Mouse (Mus musculus) thymus, adult 18-20 months (tissue): ENCODE results near the gene Fam219b.

Experiments
- DNase-seq, 2 experiments: peaks; one replicate each; pipeline ENCODE4 v3.0.0; 2022; ENCODE audit warnings: mixed read lengths in 2 of 2

The Fam219b gene

GRCm38 (mm10) chr9:57525516-57525915, 11.8 kb upstream of the Fam219b start:
- no peak for DNase-seq

GRCm38 (mm10) chr9:57526435-57526834, 10.9 kb upstream of the Fam219b start:
- DNase-seq: no peak

DNA sequence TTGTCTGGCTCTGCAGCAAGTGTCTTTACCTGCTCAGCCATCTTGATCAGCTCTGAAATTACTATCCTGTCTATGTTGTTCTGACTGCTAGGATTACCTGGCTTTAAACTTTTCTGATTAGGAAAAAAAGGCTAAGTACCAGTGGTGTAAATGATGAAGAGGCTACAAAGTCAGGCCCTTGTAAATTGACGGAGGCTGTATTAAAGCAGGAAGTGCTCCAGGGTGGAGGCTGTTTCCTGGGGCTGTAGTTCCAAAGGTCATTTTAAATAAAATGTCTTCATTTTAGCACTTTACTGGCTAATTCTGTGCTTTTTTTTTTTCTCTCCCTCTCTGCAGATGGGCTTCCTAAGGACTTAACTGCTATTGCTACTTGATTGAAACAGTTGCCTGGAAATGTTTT, 5.4 kb upstream of the Fam219b start:
- DNase-seq: no peak

DNA sequence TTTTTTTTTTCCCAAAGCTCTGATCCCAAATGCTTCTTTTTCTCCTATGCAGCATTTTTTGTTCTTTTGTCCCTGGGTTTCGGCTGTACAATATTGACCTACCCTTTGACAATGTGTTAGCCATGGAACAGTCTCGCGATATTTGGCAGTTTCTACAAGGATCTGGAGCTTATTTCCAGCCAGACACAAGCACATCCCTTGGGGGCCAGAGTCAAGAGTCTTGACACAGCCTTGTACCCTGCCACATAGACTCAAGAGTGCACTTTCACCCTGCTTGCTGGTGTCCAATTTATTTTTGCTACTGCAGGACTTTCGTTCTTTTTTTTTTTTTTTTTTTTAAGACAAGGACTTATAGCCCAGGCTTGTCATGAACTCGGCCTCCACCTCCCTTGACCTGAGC, 966 bp upstream of the Fam219b start:
- DNase-seq: no peak

DNA sequence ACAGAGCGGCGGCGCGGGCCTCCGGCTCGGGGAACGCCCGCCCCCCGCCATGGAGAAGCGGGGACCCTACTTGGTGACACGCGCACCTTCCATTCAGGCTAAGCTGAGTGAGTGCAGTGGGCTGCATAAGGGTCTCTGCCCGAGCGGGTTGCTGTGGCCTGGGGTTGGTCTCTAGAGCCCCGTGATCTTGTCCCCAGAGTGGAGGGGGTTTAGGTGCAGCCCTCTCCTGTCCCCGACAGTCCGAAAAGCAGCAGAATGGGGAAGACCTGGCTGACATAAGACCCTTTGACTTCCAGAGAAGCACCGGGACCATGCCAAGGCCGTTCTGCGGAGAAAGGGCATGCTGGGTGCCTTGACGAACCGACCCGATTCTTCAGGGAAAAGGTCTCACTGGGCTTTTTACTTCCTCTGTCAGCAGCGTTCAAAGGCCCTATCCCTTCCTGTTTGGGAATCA, 427 bp downstream of the Fam219b start:
- DNase-seq: no peak

DNA sequence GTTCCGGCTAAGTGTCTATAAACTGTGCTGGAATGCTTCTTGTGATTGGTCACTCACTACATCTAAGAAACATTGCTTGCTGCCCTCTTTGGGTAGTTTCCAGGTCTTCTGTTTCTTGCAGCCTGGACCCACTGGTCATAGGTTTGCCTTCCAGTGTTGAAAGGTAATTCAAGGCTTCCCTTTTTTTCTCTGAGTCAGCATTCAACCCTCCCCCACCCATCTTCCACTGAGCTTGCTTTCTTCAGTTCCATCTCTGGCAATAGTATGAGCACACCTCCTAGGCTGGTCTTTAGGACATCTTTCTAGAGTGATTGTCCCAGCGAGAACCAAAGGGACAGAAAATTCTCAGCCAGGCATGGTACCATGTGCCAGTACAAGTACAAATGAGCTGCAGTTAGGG, 2.2 kb downstream of the Fam219b start:
- no peak for DNase-seq

DNA sequence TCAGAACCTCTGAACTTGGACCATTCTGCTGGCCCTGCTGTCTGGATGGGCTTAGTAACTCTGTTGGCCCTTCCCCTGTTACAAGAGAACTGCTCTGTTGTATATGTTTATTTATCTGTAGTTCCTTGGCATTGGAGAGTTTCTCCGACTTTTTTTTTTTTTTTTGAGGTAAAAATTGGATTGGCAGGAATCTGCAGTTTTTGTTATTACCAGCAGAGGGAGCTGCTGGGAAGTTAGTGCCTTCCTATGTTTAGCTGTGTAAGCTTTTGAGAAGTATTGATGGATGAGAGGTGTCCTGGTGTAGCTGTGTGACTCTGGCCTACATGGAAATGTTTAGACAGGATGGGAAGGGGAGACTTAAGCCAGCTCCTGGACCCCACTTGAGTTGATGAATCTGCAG, 4.0 kb downstream of the Fam219b start:
- DNase-seq: no peak

GRCm38 (mm10) chr9:57543951-57544350, 6.6 kb downstream of the Fam219b start:
- DNase-seq: no peak

DNA sequence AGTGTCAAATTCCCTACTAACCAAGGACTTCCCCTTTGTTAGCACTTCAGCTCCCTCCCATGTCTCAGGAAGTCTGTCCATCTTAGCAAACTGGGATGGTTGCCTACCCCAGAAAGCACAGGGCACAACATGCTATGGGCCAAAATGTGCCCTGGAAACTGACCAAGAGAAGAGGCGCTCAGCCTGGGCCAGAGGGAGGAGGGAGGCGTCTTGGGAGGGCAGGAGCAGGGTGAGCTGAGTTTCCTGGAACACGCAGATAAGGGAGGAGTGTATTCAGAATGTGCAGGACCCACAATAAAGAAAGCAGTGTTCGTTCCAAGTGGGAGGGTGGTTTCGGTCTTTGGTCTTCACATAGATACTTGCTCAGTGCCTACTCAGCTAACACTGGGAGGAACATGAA, 10.0 kb downstream of the Fam219b start:
- DNase-seq: no peak

DNA sequence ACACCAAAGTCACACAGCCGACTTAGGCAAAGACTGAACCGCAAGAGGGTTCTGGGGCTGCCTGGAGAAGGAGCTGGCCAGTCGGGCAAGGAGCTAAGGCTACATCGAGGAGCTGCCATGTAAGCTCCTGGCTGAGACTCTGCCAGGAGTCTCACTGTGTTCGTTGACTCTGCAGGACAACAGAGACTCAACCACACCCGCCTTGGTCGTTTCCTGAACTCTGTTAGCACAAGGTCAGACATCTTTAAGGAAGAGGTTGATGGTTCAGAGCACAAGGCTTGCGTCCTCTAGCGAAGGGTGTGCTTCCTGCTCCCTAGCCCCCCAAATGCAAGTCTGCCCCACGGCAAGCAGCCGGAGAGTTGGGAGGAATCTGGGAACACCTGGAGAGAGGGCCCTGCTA, 10.5 kb downstream of the Fam219b start:
- DNase-seq: no peak

GRCm38 (mm10) chr9:57549186-57549585, 11.9 kb downstream of the Fam219b start:
- DNase-seq: no peak

- DNase-seq: no peak
These were observed 13.0 kb downstream of the Fam219b start for GRCm38 (mm10) chr9:57550126-57550862.

- peak in 1 of 2 experiments; percentile 33 for DNase-seq
These were observed 15.0 kb downstream of the Fam219b start, which contains the start of gene Mpi for GRCm38 (mm10) chr9:57552139-57552887. Gene Mpi, minus strand, starts transcription at chr9:57552763.

GRCm38 (mm10) chr9:57553119-57553518, 15.8 kb downstream of the Fam219b start:
- no peak for DNase-seq

DNA sequence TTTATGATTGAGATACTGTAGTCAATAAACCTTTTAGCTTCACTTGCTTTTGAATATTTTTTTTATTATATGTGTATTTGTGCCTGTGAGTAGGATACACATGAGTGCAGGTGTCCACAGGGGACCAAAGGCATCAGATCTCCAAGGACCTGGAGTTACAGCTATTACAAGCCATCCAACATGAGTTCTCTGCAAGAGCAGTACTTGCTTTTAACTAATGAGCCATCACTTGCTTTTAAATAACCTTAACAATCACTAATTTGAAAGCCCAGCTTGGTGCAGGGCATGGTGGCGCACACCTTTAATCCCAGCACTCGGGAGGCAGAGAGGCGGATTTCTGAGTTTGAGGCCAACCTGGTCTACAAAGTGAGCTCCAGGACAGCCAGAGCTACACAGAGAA, 17.4 kb downstream of the Fam219b start:
- no peak for DNase-seq

- no peak for DNase-seq
These were observed 19.9 kb downstream of the Fam219b start for GRCm38 (mm10) chr9:57557215-57557614.

DNA sequence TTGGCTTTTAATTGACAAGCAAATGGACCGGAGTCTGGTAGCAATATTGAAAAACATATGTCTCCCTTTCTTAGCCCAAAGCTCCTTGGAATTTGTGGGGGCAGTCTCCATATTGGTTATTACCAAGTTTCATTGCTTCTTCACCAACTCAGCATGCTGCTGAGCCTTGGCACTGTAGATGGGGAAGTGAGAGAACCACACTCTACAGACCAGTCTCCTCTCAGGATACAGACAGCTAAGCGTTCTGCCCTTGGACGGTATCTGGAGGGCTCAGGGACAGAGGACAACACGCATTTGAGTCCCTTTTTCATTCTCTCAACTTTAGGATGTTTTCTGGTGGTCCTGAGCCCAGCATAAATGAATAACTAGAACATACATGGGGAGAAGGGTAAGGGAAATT, 21.3 kb downstream of the Fam219b start:
- no peak for DNase-seq

DNA sequence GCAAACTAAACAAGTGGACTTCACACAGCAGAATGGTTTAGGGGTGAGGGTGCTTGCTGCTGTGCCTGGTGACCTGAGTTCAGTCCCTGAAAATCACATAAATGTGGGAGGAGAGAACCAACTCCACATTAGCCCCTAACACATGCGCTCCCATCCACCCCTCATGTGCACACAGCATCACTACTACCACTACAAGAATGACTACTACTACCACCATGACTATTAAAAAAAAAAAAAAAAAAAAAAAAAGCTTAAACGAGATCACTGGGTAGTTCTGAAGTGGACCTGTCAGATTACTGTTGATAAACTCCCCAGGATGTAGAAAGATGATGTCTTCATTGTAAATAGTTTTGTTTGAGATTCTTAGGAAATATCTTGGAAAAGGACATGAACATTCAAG, 22.2 kb downstream of the Fam219b start:
- DNase-seq: no peak

DNA sequence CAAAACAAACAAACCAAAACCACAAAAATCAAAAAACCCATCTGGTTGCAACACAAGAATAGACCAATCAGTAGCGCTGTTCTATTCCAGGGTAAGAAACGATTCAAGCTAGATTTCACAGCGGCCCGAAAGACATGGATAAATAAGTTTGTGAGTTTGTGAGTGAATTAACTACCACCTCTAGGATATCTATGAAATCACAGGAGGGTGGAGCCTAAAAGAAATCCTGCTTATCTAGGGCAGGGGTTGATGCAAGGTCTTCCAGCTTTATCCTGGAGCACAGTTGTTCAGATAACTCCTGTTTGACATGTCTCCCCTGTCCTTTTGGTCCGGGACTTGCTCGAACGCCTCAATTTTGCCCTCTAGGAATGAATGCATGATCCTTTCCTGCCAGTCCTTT, 22.9 kb downstream of the Fam219b start:
- no peak for DNase-seq

- peak; percentile 81 to 88 for DNase-seq
These were observed 23.8 kb downstream of the Fam219b start, which contains the start of gene Scamp2 for GRCm38 (mm10) chr9:57560861-57561710. Gene Scamp2, plus strand, starts transcription at chr9:57560943.

DNA sequence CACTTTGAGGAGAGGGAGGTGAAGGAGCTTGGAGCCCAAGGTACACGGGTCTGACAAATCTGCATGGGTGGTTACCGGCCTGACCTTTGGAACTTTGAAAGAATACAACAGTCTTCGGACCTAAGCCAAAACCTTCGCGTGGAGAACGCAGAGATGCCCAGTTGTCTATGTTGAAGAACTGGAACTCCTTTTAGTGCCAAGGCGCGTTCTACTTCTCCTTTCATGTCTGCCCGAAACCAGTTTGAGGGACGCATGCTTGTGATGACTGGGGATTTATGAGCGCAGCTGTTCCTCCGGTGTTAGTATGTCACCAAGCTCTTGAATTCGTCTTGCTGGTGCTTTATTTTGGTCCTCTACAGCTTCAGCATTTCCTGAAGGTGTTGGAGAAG, 24.4 kb downstream of the Fam219b start:
- DNase-seq: no peak

GRCm38 (mm10) chr9:57562896-57563372, 25.6 kb downstream of the Fam219b start:
- no peak for DNase-seq

DNA sequence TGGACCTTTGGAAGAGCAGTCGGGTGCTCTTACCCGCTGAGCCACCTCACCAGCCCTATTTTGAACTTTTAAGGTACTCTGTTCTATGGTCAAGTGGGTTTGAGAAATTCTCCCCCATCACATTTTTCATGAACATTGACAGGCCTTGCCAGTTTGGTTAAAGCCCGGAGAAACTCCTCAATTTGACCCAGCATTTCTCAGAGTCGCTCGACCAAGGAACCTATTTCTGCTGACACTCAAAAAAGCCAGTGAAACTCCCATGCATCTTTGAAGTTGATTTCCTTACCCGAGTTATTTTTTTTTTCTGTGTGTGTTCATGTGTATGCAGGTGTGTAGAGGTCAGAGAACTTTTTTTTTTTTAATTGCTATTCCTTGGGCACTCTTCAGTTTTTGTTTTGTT, 27.3 kb downstream of the Fam219b start:
- DNase-seq: no peak
